Mouse (Mus musculus) small intestine, adult 2 months (tissue): ENCODE measurements at regions not wholly inside any gene's neighbourhood (a gene's known extent, or its start where the extent isn't known, plus 50 kb on each side); places are given as distances from the start of the nearest gene placed in this dataset.

Experiments used
- H3K27ac ChIP-seq: fragments of 200-500 bp; 2 replicates; pipeline ENCODE4 v1.5.1; 2012; ENCODE audit warnings: low read depth, low read length, control low read depth, inconsistent platforms; ENCODE audit not compliant: insufficient read depth
- H3K27me3 ChIP-seq: fragments of 200-500 bp; 2 replicates; pipeline ENCODE4 v1.6.1; 2012; ENCODE audit warnings: mild to moderate bottlenecking, moderate library complexity, low read length, inconsistent platforms; ENCODE audit not compliant: control insufficient read depth, insufficient read depth
- H3K36me3 ChIP-seq: fragments of 200-500 bp; 2 replicates; pipeline ENCODE4 v1.6.1; 2012; ENCODE audit warnings: mild to moderate bottlenecking, low read length, control low read depth, inconsistent platforms; ENCODE audit not compliant: control insufficient read depth, insufficient read depth
- H3K4me1 ChIP-seq: fragments of 200-500 bp; 2 replicates; pipeline ENCODE4 v1.6.1; 2012; ENCODE audit warnings: low read length, inconsistent platforms, mixed read lengths; ENCODE audit not compliant: control insufficient read depth, insufficient read depth, insufficient read length
- H3K4me3 ChIP-seq: fragments of 200-500 bp; 2 replicates; pipeline ENCODE4 v1.5.1; 2012; ENCODE audit warnings: low read depth, mild to moderate bottlenecking, control low read depth, inconsistent platforms, low read length, moderate library complexity
- CTCF ChIP-seq: fragments of 200-500 bp; IDR thresholded peaks from 2 replicates; pipeline ENCODE4 v1.5.1; 2012; ENCODE audit warnings: low read depth, mild to moderate bottlenecking, control low read depth, inconsistent platforms, low read length, moderate library complexity, mixed read lengths; ENCODE audit not compliant: insufficient replicate concordance, insufficient read length; ENCODE audit errors: extremely low read depth
- POLR2A ChIP-seq: fragments of 200-500 bp; IDR thresholded peaks from 2 replicates; pipeline ENCODE4 v1.6.1; 2012; ENCODE audit warnings: low read depth, mild to moderate bottlenecking, control low read depth, inconsistent platforms, low read length, moderate library complexity
- WGBS: fragments of 180-500 bp; shearing (Covaris S2); methylation state at CpG from one replicate; pipeline ENCODE4 v1.1.7; 2018; 5-methylcytosine and 5-hydroxymethylcytosine counted together

DNA sequence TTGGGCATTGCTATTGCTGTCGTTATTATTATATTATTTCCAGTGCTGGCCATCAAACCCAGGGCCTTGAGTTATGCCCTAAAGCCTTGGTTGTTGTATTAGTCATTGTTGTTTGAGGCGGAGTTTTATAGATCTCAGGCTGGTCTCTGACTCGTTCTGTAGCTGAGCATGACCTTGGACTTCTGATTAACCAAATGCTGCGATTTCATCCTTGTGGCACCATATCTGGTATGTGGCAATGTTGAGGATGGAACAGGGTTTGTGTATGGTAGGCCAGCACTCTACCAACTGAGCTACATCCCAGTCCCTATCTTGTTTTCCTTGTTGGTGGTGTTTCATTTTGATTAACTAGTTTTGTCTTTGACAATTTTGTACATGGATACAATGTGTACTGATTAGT lies 130.7 kb upstream of the Acsl4 start:
- Histone ChIP-seq H3K4me3 (no peak overlapping the region), H3K36me3 (no peaks in the 10 kb centered on the region), H3K27me3 (no peaks in the 10 kb centered on the region), H3K4me1 (no peaks in the 10 kb centered on the region), H3K27ac (no peak overlapping the region)
- TF ChIP-seq POLR2A = no peak
- TF ChIP-seq CTCF = no peak
- 46% methylated on average over 4 of the region's 4 CpGs for WGBS

DNA sequence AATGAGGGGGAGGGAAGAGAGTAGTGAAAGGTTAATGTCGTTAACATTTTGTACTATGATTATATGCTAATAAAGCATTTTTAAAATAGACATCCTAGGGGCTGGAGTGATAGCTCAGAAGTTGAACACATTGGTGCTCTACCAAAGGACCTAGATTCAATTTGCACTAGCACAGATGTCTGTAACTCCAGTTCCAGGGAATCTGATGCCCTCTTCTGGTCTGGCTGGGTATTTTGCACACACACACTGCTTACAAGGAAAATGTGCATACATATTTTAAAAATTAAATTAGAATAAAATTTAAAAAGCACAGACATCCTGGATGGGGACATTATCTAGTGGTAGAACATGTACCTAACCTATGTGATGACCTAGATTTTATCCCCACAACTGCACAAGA lies 136.6 kb upstream of the Acsl4 start:
- 32% methylated on average over 1 of the region's 1 CpGs for WGBS
- no peaks in the 10 kb centered on the region for H3K27me3 ChIP-seq
- no peaks in the 10 kb centered on the region for H3K4me1 ChIP-seq
- no peaks in the 10 kb centered on the region for H3K36me3 ChIP-seq
- no peak for TF ChIP-seq POLR2A
- TF ChIP-seq CTCF = no peak
- no peak overlapping the region for H3K27ac ChIP-seq
- H3K4me3 ChIP-seq = no peak overlapping the region

- Histone ChIP-seq H3K4me1 (no peaks in the 10 kb centered on the region), H3K36me3 (no peaks in the 10 kb centered on the region), H3K27ac (no peak overlapping the region), H3K4me3 (no peak overlapping the region), H3K27me3 (no peaks in the 10 kb centered on the region)
- TF ChIP-seq POLR2A (no peak), CTCF (peak; percentile 11; the same call in 1 of the 2 replicates)
- 65% methylated on average over 7 of the region's 7 CpGs for WGBS
These were observed 139.6 kb upstream of the Acsl4 start for GRCm38 (mm10) chrX:142529892-142530291.

DNA sequence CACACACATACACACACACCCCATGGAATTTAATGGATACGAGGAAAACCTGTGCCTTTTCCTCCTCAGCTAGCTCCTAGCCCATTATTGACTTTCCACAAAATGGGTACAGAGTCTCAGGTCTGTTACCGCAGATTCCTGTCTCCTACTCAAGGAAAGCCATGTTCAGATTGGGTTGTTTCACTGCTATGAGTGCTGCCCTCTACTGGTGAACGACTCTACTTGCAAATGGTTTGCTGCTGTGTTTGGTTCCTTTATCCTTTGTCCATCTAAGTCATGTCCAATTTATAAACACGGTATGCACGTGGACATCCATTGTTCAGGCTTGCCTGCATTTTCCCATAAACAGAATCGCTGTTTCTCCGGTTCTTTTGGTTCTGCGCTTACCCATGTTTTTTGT lies 144.4 kb upstream of the Acsl4 start:
- WGBS = 29% methylated on average over 8 of the region's 8 CpGs
- no peaks in the 10 kb centered on the region for H3K4me1 ChIP-seq
- no peaks in the 10 kb centered on the region for H3K36me3 ChIP-seq
- no peaks in the 10 kb centered on the region for H3K27me3 ChIP-seq
- H3K27ac ChIP-seq = no peak overlapping the region
- TF ChIP-seq CTCF = no peak
- TF ChIP-seq POLR2A = no peak
- H3K4me3 ChIP-seq = no peak overlapping the region

GRCm38 (mm10) chrX:142535540-142535939 lies 145.2 kb upstream of the Acsl4 start:
- Histone ChIP-seq H3K4me1 (no peaks in the 10 kb centered on the region), H3K27me3 (no peaks in the 10 kb centered on the region), H3K4me3 (no peak overlapping the region), H3K27ac (no peak overlapping the region), H3K36me3 (no peaks in the 10 kb centered on the region)
- WGBS = 94% methylated on average over 1 of the region's 1 CpGs
- TF ChIP-seq CTCF = no peak
- TF ChIP-seq POLR2A = no peak

DNA sequence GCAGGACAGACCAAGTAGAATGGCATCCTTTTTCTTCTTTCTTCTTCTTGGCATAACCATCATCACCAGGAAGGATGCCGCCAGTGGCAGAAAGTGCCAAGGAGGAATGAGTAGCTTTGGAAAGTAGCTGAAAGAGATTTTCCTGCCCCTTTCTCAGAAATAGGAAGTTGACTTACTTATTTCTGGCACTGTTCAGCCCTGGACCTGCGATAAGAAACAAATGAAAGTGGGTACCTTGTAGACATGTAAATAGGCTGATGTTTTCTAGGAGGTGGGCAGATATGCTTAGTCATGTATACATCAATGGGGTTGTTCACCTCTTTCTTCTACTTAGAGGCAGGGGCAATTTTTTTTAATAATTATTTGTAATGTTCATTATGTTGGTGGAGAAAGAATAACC lies 145.3 kb upstream of the Tmem164 start:
- no peak overlapping the region for H3K4me3 ChIP-seq
- H3K27me3 ChIP-seq = no peaks in the 10 kb centered on the region
- WGBS = 87% methylated on average over 2 of the region's 2 CpGs
- no peak overlapping the region for H3K27ac ChIP-seq
- H3K36me3 ChIP-seq = no peaks in the 10 kb centered on the region
- H3K4me1 ChIP-seq = no peaks in the 10 kb centered on the region
- no peak for TF ChIP-seq CTCF
- TF ChIP-seq POLR2A = no peak

GRCm38 (mm10) chrX:142537259-142537963 lies 143.8 kb upstream of the Tmem164 start:
- 70% methylated on average over 5 of the region's 5 CpGs for WGBS
- no peaks in the 10 kb centered on the region for H3K27me3 ChIP-seq
- H3K27ac ChIP-seq = no peak overlapping the region
- no peaks in the 10 kb centered on the region for H3K36me3 ChIP-seq
- H3K4me3 ChIP-seq = no peak overlapping the region
- TF ChIP-seq POLR2A = no peak
- TF ChIP-seq CTCF = no peak
- H3K4me1 ChIP-seq = no peaks in the 10 kb centered on the region
